Mouse (Mus musculus): ENCODE results near the gene Gm10518.

- TF ChIP-seq CTCF (IDR thresholded peaks at IDR 0.05; ENCODE audit: borderline replicate concordance, extremely low read depth, insufficient read depth, insufficient read length) (peak; percentile 63; the same call in 1 of the 2 replicates), POLR2A (IDR thresholded peaks at IDR 0.05; ENCODE audit: borderline replicate concordance, extremely low read depth, insufficient read depth, insufficient read length, poor library complexity, severe bottlenecking) (no peak)
Observed at GRCm38 (mm10) chr1:179844894-179845293, 41.7 kb downstream of the Gm10518 start.

Data from brain, embryonic 14.5 days (tissue).